Mouse (Mus musculus) thymus, postnatal 36 days (tissue): Measurements from ENCODE around the gene Slfn2.

ENCODE experiments used
- DNase-seq, 2 experiments: peaks; one replicate each; pipeline ENCODE4 v3.0.0; 2022; ENCODE audit warnings: mixed read lengths in 2 of 2

The Slfn2 gene

DNA sequence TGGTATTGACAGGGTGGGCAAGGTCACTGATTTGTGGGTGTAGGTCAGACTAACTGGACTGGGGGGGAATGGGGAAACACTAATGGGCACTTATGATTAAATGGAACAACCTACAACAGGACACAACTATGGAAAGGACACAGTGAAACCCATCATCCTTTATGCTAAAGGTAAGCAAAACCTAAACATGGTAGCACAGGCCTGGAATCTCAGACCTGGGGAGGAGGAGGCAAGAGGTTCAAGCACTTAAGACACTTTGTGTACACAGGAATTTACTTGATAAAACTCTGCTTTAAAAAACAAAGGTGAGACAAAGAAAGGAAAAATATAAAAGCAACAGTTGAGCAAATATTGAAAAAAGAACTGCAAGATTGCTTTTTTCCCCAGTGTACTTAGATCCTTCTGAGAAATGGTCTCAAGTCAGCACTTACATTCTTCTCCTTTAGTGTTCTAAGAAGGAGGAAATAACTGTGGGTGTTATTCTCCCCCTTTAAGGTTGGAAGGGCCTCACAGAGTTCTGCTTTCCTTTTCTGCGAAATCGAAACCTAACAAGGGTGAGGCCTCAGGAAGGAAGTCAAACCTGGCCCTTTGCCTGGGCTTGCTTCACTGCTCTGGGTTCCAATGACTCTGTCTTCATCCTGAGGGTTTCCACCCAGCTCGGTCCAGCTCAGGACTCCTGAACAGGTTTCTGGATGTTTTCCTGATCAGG lies 13.0 kb downstream of the Slfn2 start:
- peak; percentile 72 to 79 for DNase-seq

DNA sequence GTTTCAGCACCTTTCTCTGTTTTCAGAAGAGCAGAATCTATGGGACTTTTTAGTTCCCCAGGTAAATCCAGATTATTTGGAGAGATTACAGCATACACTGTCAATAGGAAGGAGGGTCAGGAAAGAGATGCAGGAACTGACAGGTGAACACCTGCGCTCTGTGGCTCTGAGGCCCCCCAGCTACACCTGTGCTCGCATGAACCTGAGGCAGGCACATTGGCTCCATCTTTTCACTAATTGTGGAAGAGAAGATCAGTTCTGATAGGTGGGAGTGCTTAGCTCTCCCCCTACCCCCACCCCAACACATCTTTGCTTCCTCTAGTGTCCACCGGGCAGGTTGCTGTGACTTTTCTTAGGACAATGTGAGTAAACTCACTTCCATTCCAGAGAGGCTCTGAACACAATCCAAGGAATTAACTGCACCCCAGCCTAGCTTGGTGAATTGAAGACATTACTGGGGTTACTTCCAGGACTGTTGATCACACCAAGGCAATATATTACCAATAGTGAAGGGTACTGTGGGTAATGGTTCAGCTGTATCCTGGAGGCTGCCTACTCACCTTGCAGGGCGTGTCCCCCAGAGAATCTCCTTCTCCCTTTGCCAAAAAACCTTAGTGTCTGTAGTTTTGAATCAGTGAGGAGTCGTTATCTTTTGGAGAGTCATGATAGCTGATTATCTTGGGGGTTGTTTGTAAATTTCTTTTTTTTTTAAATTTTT lies 13.7 kb downstream of the Slfn2 start:
- peak in 1 of 2 experiments; percentile 50 for DNase-seq

DNA sequence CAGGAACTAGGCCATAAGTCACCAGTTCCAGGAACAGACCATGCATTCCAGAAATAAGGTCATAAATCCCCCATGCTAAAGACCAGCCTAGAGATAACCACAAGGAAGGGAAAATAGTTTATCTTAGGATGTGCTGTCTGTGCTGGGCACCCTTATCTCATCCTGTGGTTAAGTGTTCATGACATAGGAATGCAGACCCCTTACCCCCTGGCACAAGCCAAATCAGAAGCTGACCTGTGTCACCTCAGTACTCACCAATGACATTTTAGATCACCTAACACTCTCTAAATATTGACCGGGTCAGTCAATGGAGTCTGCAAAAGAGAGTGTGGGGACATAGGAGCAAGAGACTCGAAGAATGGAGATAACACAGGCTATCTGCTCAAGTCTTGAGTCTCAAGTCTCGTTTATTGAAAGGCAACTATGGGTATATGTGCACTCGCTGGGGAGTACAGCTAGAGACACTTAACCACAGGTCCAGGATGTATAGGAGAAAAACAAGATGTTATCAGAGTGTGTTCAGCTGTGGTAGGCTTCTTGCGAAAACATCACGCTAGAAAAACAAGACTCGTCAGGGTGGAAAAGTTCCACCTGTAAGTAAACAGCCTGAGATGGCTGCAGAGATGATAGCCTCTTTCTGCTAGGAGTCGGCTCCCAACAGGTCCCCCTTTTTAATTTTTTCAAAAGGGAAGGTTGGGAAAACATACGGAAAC lies 14.7 kb downstream of the Slfn2 start:
- DNase-seq, result peak; percentile 58 to 61

DNA sequence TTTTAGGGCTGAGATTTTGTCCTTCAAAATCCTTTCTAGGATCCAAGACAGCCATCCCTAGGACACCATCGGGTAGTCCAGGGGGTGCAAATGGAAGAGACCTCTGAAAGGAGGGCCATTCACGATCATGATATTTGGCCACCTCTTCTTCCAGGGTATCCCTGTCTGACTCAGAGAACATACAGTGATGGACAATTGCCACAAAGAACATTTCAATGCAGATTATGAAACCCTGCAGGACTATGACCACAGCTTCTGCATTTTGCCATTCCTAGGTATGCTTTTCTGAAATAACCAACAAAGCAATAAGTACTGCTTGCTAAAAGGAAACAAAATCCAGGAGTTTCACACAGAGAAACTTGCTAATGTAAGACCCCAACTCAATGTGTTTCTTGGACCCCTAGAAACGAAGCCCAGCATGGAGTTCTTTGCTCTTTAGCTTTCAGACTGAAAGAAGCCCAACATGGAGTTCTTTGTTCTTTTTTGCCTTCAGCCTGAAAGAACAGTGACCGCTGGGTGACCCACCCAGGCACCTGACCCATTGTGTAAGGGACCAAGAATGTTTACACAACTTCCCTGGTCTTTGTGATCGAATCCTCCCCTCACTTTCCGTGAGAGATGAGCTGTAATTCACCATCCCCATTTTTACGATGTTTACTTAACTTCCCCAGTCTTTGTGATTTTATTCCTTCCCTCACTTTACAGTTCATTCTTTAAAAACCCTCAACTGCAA lies 18.0 kb downstream of the Slfn2 start:
- DNase-seq, result no peak

DNA sequence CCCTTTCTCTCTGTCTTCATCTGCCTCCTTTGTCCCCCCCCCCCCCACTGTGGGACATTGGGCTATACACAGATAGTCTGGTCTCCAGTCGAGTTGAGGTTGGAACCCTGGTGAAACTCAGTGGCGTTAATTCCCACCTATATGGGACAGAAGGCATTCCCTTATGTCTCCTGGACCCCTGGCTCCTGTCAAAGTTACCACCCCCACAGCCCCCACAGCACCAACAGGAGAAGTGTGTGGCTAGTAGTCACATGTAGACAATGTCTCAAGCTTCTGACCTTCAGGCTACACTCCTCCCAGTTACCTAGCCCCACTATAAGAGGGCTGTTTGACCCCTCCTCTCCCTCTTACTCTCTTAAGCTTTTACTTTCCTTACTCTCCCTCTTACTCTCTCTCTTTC lies 19.2 kb downstream of the Slfn2 start:
- no peak for DNase-seq

DNA sequence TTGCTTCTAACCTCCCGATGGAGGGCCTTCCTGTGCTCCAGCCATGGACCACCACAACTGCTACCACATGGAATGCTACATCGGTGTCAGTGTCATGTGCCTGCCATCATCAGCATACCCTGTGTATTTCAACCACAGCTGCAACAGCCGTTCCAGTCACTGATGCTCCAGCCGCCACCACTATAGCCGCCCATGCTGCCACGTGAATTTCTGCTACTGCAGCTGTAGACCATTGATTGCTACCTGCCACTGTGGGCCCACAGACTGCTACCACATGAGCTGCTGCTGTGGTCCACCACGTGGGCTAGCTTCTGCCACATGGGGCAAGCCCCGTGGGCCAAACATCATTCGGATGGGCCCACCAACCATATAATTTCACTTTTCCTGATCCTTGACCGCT lies 19.8 kb downstream of the Slfn2 start:
- DNase-seq, result no peak

DNA sequence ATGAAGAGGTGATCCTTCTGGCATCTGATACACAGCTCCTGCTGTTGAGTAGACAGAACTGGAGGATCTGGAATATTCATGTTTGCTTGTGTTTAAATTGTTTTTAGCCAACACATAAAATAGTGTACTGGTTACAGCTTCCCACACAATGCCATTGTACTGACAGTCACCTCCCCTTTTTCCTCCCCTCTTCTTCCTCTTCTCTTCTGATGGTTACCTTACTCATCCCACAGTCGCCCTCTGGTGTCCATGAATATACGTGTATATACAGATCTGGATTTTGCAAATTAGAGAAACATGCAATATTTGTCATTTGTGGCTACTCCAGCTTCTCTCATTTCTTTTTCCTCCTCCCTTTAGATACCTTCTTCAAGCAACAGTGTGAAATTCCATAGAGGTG lies 50.2 kb downstream of the Slfn2 start:
- DNase-seq, result peak; percentile 52 to 58

DNA sequence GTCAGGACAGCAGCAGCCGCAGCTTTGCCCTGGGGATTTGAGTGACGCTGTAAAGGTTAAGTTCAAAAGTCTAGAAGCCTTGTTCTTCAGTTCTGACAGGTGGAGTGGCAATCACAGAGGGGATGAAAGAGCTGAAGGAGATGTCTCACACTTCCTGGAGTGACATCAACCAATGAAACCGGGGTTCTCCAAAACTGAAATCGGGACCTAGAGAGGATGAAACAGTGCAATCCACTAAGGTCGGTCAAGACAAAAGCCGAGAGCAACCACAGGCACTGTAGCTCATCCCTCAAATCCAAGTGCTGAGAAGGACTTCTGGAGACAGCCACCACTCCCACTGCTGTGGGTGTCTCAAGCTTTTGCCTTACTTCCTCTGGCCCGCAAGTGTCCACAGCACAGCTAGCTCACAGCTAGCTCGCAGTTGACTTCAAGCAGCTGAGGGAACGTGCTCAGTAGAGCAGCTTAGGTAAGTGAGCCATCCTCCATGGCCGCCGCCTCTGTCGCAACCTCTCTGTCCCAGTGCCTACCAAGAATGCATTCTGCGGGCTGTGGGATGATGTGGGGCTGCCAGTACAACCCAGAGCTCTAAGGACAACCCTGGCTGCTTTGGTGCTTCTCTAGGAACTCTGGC lies 51.8 kb downstream of the Slfn2 start, which contains the start of gene Slfn1:
Gene Slfn1, plus strand, starts transcription at position 253 of the 631 bp plus-strand sequence.
- peak; percentile 27 to 35 for DNase-seq

DNA sequence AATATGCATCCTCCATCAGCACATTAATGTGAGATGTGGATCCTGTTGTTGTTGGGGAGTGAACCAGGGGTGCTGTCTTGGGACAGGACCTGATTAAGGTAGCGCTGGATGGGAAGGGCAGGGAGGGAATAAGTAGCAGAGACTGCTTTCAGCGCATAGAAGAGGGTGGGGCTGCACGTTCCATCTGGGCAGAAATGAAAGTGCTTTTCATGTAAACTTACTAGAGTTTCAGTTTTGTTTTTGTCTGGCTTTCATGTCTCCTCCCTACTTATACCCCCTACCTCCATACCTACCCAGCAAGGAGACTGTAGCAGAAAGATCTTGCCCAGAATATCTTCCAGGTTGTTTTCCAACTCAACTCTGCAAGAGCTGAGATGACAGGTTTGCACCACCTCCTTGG lies 53.1 kb downstream of the Slfn2 start:
- DNase-seq, result peak in 1 of 2 experiments; percentile 25
